Mouse (Mus musculus) c-Kit-positive CD71-negative TER-119-negative erythroid progenitor cells, embryonic 14.5 days (primary cell): ENCODE measurements around the gene Mlxipl.

Experiments used
- DNase-seq: peaks from one replicate; pipeline ENCODE4 v3.0.0-alpha.2; 2013; ENCODE audit warnings: low read depth

Mlxipl gene

DNA sequence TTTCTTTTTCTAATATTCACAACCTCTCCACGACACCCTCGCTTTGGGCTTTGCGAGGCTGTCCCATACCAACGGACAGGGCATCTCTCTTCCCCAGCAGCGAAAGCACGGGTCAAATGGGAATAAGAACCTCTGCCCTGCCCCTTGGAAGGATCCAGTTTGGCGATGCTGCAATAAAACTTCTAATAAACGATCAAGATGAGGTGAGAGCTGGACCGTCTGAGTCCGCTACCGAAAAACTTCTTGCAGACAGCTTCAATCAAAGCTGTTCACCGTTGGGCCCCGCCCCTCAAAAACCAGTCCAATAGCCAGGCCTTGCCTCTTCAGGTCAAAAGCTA lies 59.0 kb downstream of the Mlxipl start:
- no peak for DNase-seq

DNA sequence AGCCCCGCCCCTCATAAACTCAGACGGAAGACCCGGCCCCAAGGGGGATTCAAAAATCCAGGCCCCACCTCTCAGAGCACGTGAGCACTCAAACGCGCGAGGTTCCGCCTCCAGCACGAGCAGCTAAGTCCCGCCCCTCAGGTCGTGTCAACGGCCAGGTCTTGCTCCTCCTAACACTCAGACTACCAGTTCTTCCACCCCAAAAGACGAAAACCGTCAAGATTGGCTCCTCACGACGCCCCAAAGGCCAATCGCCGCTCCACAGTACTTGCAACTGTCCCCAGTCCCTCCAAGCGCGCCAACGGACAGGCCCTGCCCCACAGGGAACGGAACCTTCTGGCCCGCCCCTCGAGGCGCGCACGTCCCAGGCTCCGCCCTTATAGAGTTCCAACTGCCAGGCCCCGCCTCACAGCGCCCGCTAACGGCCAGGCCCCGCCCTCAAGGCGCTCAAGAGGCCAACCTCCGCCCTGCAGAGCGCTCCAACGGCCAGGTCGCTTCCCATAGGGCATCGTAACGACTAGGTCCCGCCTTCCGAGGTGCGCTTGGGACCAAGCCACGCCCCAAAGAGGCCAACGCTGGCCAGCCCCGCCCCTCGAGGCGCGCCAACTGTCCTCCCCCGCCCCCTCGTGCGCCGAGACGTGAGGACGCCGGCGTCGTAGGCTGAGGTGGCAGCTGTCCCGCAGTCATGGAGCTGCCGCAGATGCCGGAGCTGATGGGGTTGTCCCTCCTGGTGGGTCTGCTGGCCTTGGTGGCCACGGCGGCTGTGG lies 59.5 kb downstream of the Mlxipl start, which contains the start of gene Tbl2:
Tbl2 (plus strand) TSS at position 605 of the 767 bp plus-strand sequence.
- DNase-seq, result peak; percentile 98

- DNase-seq, result no peak
Measured at GRCm38 (mm10) chr5:135149820-135150178, 60.1 kb downstream of the Mlxipl start.

DNA sequence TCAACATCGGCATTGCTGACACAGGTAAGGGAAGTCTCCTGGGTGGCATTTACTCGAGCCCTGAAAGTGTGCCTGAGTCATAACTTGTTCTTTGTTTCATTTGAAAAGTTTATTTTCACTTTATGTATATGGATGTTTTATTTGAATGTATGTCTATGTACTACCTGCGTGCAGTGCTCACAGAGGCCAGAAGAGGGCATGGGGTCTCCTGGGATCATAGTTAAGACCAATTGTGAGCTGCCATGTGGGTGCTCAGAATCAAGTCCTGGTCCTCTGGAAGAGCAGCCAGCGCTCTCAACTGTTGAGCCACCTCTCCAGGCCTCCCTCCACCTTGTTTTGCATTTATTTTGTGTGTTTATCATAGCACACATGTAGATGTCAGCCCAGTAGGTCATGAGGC lies 66.8 kb downstream of the Mlxipl start:
- DNase-seq, result no peak

- no peak for DNase-seq
Measured at GRCm38 (mm10) chr5:135161221-135161620, 71.5 kb downstream of the Mlxipl start.

- DNase-seq, result no peak
Measured at GRCm38 (mm10) chr5:135161650-135162049, 72.0 kb downstream of the Mlxipl start.

- no peak for DNase-seq
Measured at GRCm38 (mm10) chr5:135162361-135162760, 72.7 kb downstream of the Mlxipl start.

GRCm38 (mm10) chr5:135162821-135163220 lies 73.1 kb downstream of the Mlxipl start:
- DNase-seq, result no peak

DNA sequence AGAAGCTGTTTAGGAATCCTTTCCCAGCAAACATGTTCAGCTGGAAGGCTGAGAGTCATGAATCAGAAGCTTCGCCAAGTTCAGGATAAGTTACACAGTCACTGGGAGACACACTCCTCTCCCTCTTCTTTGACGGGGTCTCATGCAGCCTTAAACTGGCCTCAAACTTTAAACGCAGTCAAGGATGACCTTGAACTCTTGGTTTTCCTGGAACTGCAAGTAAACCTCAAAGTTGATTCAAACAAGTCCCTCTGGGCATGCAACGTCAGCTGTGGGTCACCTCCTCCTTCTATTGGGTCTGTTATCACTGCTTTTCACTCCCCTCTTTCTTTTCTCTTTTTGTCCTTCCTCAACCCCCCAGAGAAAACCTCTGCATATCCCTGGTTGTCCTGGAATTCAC lies 77.2 kb downstream of the Mlxipl start:
- DNase-seq, result no peak

GRCm38 (mm10) chr5:135167469-135167868 lies 77.8 kb downstream of the Mlxipl start:
- no peak for DNase-seq

DNA sequence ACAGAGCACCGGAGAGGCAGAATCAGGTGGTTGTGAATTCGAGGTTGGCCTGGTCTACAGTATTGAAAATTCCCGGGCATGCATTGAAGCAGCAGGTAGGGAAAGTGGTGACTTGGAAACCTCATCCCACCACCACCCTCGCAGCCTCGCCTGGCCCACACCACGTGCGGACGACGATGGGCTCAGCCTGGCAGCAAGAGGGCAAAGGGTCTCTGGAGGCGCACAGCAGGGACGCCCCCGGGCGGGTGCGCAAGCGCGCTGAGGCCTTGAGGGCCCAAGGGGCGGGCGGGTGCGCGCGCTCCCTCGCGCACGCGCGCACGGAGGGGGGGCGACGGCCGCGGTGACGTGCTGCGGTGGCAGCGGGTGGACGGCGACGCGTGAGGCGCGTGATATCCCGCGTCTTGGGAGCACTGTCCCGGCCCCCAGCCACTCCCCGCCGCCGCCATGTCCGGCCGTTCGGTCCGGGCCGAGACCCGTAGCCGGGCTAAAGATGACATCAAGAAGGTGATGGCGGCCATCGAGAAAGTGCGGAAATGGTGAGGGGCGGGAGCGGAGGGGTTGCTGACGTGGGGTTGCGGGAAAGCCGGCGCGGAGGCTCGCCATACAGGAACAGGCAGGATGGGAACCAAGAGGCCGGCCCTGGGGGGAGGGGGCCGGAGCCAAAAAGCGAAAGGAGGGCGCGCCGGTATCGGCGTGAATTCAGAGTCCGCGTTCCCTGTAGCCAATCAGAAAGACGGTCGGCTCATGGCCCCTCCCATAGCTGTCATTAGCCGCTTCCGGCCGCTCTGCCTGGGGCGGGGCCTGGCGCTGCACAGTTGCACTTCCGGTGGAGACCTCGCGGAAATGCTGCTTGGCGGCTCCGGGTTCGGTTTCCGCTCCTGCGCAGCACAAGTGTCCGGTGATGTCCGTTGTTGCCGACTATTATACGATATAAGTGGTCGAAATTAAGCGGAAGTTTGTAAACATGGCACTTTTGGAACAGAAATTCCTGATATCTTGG lies 78.7 kb downstream of the Mlxipl start, which contains the start of gene Bcl7b:
Bcl7b (plus strand) TSS at position 221 of the 1,000 bp plus-strand sequence.
- DNase-seq, result peak; percentile 95

DNA sequence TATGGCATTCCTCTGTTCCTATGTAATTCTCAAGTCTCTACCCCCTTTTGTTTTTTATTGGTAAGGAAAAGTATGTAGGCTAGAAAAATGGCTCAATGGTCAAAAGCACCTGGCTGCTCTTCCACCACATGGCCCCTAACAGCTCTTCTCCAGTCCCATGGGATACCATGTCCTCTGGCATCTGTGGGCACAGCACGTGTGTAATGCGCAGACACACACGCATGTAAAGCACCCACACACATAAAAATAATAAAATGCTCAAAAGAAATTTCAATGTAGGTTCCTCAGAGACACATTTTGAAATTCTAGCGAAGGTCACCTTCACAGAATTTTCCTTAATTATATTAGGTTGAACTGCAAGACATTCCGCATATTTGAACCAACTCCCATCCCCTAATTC lies 79.8 kb downstream of the Mlxipl start:
- DNase-seq, result no peak

DNA sequence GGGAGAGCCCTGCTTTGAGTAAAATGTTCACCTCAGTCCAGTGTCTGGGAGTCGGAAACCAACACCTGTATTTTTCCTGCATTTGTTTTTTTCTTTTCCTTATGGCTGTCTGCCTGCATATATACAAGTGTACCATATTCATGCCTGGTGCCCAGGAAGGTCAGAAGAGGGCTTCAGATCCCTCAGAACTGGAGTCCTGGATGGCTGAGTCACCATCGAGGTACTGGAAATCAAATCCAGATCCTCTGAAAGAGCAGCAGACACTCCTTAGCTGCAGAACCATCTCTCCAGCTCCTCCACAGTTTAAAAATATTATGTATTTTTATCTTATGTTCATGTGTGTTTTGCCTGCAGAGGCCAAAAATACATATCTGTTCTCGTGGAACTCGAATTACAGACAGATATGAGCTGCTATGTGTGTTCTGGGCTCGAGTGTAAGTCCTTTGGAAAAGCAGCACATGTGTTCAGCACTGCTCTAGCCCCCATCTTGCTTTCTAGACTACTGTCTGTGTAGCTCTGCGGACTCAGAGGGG lies 82.1 kb downstream of the Mlxipl start:
- no peak for DNase-seq

- DNase-seq, result no peak
Measured at GRCm38 (mm10) chr5:135172986-135173385, 83.3 kb downstream of the Mlxipl start.

- no peak for DNase-seq
Measured at GRCm38 (mm10) chr5:135175086-135175485, 85.4 kb downstream of the Mlxipl start.

- DNase-seq, result no peak
Measured at GRCm38 (mm10) chr5:135178523-135178922, 88.8 kb downstream of the Mlxipl start.

GRCm38 (mm10) chr5:135178996-135179395 lies 89.3 kb downstream of the Mlxipl start:
- DNase-seq, result no peak

DNA sequence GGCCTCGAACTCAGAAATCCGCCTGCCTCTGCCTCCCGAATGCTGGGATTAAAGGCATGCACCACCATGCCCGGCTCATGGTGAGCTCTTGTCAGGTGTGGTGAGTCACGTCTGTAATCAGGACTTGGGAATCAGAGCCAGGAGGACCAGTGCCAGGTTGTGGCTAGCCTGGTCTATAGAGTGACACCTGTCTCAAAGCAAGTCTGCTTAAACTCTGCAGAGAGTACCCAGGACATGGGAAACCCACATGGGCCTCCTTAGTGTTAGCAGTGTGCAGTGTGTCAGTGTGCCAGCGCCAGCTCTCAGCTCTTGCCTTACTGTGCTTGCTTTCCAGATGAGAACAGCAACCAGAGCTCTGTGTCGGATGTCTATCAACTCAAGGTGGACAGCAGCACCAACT lies 89.9 kb downstream of the Mlxipl start:
- no peak for DNase-seq

DNA sequence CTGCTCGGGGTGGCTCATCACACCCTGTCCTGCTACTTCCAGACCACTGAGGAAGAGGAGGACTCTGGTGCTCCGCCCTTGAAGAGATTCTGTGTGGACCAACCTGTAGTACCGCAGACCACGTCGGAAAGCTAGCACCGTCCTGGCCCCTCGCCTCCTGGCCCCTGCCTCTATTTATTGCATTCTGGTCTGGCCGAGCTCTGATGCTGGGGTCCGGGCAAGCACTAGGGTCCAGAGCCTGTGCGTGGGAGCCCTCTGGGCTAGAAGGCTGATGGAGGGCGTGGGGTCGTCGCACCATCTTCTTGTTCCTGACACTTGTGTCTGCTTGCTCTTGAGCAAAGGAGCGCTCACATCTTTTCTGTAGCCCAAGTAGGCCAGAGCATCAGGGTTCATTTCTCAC lies 91.1 kb downstream of the Mlxipl start:
- DNase-seq, result no peak

DNA sequence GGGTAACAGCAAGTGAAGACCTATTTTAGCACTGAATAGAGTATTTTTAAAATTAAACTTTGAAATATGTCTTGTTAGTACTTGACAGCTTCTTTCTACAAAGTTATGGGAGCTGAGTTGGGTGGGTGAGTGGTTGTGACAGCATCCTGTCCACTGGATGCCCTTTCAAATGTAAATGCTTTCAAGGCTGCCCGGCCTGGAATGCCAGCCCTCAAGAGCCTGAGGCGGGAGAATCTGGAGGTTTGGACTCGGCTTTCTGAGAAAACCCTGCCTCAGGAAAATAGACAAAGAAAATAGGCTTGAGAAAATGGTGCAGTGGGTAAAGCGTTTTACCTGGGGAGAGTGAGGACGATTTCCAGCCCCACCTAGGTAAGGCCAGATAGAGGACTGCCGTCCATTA lies 92.1 kb downstream of the Mlxipl start:
- no peak for DNase-seq

- DNase-seq, result no peak
Measured at GRCm38 (mm10) chr5:135183131-135183861, 93.6 kb downstream of the Mlxipl start.

- DNase-seq, result no peak
Measured at GRCm38 (mm10) chr5:135185016-135185415, 95.3 kb downstream of the Mlxipl start.
